Mouse (Mus musculus) stomach, postnatal 0 days (tissue): Measurements from ENCODE around the gene Gen1.

Experiments used
- CTCF ChIP-seq: IDR thresholded peaks from 2 replicates; pipeline ENCODE4 v1.5.1; 2016; ENCODE audit warnings: antibody characterized with exemption, low read depth, mild to moderate bottlenecking, moderate library complexity
- EP300 ChIP-seq: optimal IDR thresholded peaks from 2 replicates; pipeline ENCODE3; 2016; ENCODE audit warnings: antibody characterized with exemption

DNA sequence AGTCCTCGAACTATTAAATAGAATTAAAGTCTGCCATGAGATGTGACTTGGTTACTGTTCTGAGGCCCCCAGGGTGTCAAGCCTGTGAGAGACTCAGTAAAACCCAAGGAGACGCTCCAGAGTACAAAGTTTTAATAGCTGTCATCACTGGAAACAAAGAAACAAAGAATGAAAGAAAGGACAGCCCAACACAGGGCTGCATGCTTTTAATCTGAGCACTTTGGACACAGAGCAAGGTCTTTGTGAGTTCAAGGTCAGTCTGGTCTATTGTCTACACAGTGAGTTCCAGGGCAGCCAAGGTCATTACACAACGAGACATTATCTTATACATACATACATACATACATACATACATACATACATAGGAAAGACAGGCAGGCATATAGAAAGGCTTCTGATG is 49.1 kb downstream of the Gen1 start:
- TF ChIP-seq EP300 (no peak), CTCF (no peak)
